Mouse (Mus musculus) spleen, adult 10 weeks (tissue): Measurements from ENCODE around the gene Olfr303. TPM values are rescaled to one million over a fixed set of nuclear protein-coding genes. Genes with fewer than 3 reads are reported as not detected.

Experiments used
- polyA plus RNA-seq: library from polyadenylated mRNA; stranded (reverse); fragments of 350-450 nt; fragmentation: Illumina TruSeq; extraction: RNeasy Lipid Tissue Mini Kit (QIAGEN cat#74804); gene quantifications from one replicate; pipeline ENCODE4 v1.2.3, GENCODE M21; 2015; ENCODE audit warnings: low replicate concordance; ENCODE audit not compliant: insufficient read depth

Olfr303 gene
- polyA plus RNA-seq = not detected

GRCm38 (mm10) chr7:86397689-86398088 is at the start of gene Olfr303:
Gene Olfr303 (minus strand): TSS chr7:86397789.

DNA sequence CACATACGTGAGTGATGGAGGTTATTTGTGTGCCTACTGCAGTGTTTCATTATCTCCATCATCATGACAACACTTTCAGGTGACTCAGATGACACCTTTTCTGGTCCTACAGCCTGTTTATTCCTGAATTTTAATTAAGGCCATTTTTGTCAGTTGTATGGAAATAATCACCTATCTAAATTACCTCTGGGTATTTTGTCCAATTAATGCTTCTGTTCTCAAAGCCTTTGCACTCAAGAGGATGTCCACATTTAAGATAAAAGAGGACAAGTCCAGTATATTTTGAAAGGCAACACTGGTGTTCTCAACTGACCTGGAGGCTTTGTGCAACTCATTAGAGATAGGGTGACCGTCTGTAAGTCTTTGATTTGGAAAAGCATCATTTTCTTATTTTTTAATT is 6.0 kb upstream of the Olfr303 start, which contains the start of gene Olfr301:
Gene Olfr301, plus strand, starts transcription at position 301 of the 400 bp plus-strand sequence.

DNA sequence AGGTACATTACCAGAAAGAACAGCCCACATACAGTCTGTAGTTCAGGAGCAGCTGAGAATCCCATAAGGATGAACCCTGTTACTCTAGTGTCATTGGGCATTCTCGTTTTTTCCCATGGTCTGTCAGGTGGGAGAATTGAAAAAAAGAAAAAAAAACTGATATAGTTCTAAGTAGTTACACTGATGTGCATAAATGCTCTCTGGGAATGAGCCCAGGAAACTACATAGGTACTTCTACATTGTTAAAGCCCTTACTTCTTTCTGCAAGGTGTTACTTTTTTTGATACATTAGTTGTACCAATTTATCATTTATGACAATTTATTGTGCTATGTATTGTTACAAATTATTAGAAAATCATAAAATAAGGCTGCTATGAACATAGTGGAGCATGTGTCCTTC is 11.0 kb downstream of the Olfr303 start, which contains the start of gene Olfr304:
Gene Olfr304, minus strand, starts transcription at position 101 of the 400 bp plus-strand sequence.

GRCm38 (mm10) chr7:86366828-86367227 is 30.8 kb downstream of the Olfr303 start, which contains the start of gene Olfr305:
Gene Olfr305 (minus strand): TSS chr7:86366928.

Other genes with a start within 250 kb of the Olfr303 start
- gene Vmn2r75, start 226.0 kb downstream of the Olfr303 start, polyA plus RNA-seq = not detected
- not detected for gene Vmn2r76, start 151.5 kb downstream of the Olfr303 start, polyA plus RNA-seq
- gene Olfr310, start 120.6 kb downstream of the Olfr303 start, polyA plus RNA-seq = not detected
- gene Olfr309, start 84.1 kb downstream of the Olfr303 start, polyA plus RNA-seq = not detected
- not detected for gene Olfr308, start 72.2 kb downstream of the Olfr303 start, polyA plus RNA-seq
- not detected for gene Olfr307, start 60.2 kb downstream of the Olfr303 start, polyA plus RNA-seq
- not detected for gene Olfr305, start 30.9 kb downstream of the Olfr303 start, polyA plus RNA-seq
- gene Olfr304, start 11.1 kb downstream of the Olfr303 start, polyA plus RNA-seq = not detected
- not detected for gene Olfr301, start 6.1 kb upstream of the Olfr303 start, polyA plus RNA-seq
- gene Olfr299, start 62.1 kb upstream of the Olfr303 start, polyA plus RNA-seq = not detected
- gene Olfr298, start 94.7 kb upstream of the Olfr303 start, polyA plus RNA-seq = not detected
- gene Olfr297, start 122.2 kb upstream of the Olfr303 start, polyA plus RNA-seq = not detected
- not detected for gene Olfr295, start 186.1 kb upstream of the Olfr303 start, polyA plus RNA-seq
- not detected for gene Olfr294, start 218.9 kb upstream of the Olfr303 start, polyA plus RNA-seq